Comparison of ENCODE assay signal across 8 mouse cellular contexts in genomic region chr19:45058113-45058839, GRCm38 (mm10). TPM values are rescaled to one million over a fixed set of nuclear protein-coding genes. Genes with fewer than 3 reads are reported as not detected.
A peak's percentile ranks its signal among the peaks of the same experiment; 100 is the strongest.
DNase-seq lines count a peak whose midpoint lies in the region; ATAC-seq lines count a peak whose summit lies in the region.

No protein-coding gene starts in this region.

- H3K4me3 ChIP-seq in brown adipose tissue, adult 24 weeks (ENCODE audit: insufficient read depth, low read depth, low read length) = peak overlapping the region; percentile 77
- peak overlapping the region; percentile 62 to 86 for H3K4me3 ChIP-seq in heart, embryonic 14.5 days (ENCODE audit: control insufficient read depth in 1 of 2, insufficient read depth in 1 of 2, low read depth in 1 of 2, low read length in 2 of 2)
- peak overlapping the region; percentile 74 for H3K4me3 ChIP-seq in liver, embryonic 13.5 days (replicated peaks)
- H3K4me3 ChIP-seq in stomach, embryonic 16.5 days (replicated peaks; ENCODE audit: low read length) = peak overlapping the region; percentile 76

- peaks cover 3% of the 10 kb centered on the region; the same call in 1 of the 2 replicates for H3K4me1 ChIP-seq in brown adipose tissue, adult 24 weeks (ENCODE audit: control insufficient read depth, insufficient read depth, insufficient read length, low read length)
- peaks cover 10 to 18% of the 10 kb centered on the region in 2 experiments for H3K4me1 ChIP-seq in heart, embryonic 14.5 days (ENCODE audit: control insufficient read depth in 2 of 2, insufficient read depth in 2 of 2, low read length in 2 of 2)
- peaks cover 51% of the 10 kb centered on the region for H3K4me1 ChIP-seq in liver, embryonic 13.5 days (replicated peaks)
- peaks cover 17% of the 10 kb centered on the region for H3K4me1 ChIP-seq in stomach, embryonic 16.5 days (ENCODE audit: control insufficient read depth, insufficient read depth, low read length)

- peak overlapping the region; percentile 88 for H3K9ac ChIP-seq in heart, embryonic 14.5 days (ENCODE audit: low read length)
- peak overlapping the region; percentile 87 for H3K9ac ChIP-seq in liver, embryonic 13.5 days
- peak overlapping the region; percentile 90 for H3K9ac ChIP-seq in stomach, embryonic 16.5 days (ENCODE audit: low read length)

- H3K27ac ChIP-seq in brown adipose tissue, adult 24 weeks (replicated peaks; ENCODE audit: low read depth, low read length) = peak overlapping the region; percentile 92
- peak overlapping the region; percentile 96 to 99 for H3K27ac ChIP-seq in heart, embryonic 14.5 days (replicated peaks in 1 of 2; ENCODE audit: control insufficient read depth in 1 of 2, insufficient read depth in 1 of 2, low read depth in 2 of 2, low read length in 2 of 2)
- peak overlapping the region; percentile 95 for H3K27ac ChIP-seq in liver, embryonic 13.5 days
- H3K27ac ChIP-seq in stomach, embryonic 16.5 days (ENCODE audit: low read length) = peak overlapping the region; percentile 99

- no peaks in the 10 kb centered on the region for H3K27me3 ChIP-seq in heart, embryonic 14.5 days (ENCODE audit: control insufficient read depth, insufficient read depth, low read length)
- no peaks in the 10 kb centered on the region for H3K27me3 ChIP-seq in liver, embryonic 13.5 days
- H3K27me3 ChIP-seq in stomach, embryonic 16.5 days (ENCODE audit: control insufficient read depth, insufficient read depth, low read length) = no peaks in the 10 kb centered on the region

- under 1% methylated on average over 34 of the region's 34 CpGs for WGBS in heart, embryonic 14.5 days
- WGBS in liver, embryonic 13.5 days (ENCODE audit: insufficient replicate concordance) = under 1% methylated on average over 34 of the region's 34 CpGs
- under 1% methylated on average over 34 of the region's 34 CpGs for WGBS in stomach, embryonic 16.5 days

- ATAC-seq in heart, embryonic 14.5 days (ENCODE audit: insufficient number of reproducible peaks, insufficient read depth, low FRiP score, low read depth) = peak; percentile 88
- ATAC-seq in liver, embryonic 13.5 days (ENCODE audit: low read depth) = peak; percentile 84
- peak; percentile 93 for ATAC-seq in stomach, embryonic 16.5 days (ENCODE audit: insufficient read depth, low FRiP score)

- peak; percentile 96 for DNase-seq in CD4-positive, CD25-positive, alpha-beta regulatory T cell, adult 2 months (ENCODE audit: low read depth, low spot score)
- peak; percentile 95 for DNase-seq in fibroblast of lung, adult 2 months (ENCODE audit: low read depth)
- peak; percentile 96 for DNase-seq in kidney, postnatal 14 days
- DNase-seq in liver, embryonic 13.5 days = peak; percentile 78
- peak; percentile 97 for DNase-seq in neural tube, embryonic 10.5 days (ENCODE audit: extremely low spot score, low spot score)

- no peaks in the 10 kb centered on the region for H3K9me3 ChIP-seq in heart, embryonic 14.5 days (ENCODE audit: control insufficient read depth, low read length)
- H3K9me3 ChIP-seq in liver, embryonic 13.5 days (replicated peaks) = no peaks in the 10 kb centered on the region
- no peaks in the 10 kb centered on the region for H3K9me3 ChIP-seq in stomach, embryonic 16.5 days (replicated peaks; ENCODE audit: control insufficient read depth, low read length)

- H3K36me3 ChIP-seq in heart, embryonic 14.5 days (ENCODE audit: control insufficient read depth, insufficient read depth, low read length) = peaks cover 21% of the 10 kb centered on the region; the same call in 1 of the 2 replicates
- H3K36me3 ChIP-seq in liver, embryonic 13.5 days = no peaks in the 10 kb centered on the region
- no peaks in the 10 kb centered on the region for H3K36me3 ChIP-seq in stomach, embryonic 16.5 days (ENCODE audit: control insufficient read depth, insufficient read depth, low read length)

- H3K4me2 ChIP-seq in heart, embryonic 14.5 days (ENCODE audit: low read length) = peak overlapping the region; percentile 83
- peak overlapping the region; percentile 92 for H3K4me2 ChIP-seq in liver, embryonic 13.5 days
- H3K4me2 ChIP-seq in stomach, embryonic 16.5 days (ENCODE audit: low read depth, low read length) = peak overlapping the region; percentile 91

RNA-seq across cellular contexts. Expression of gene Sfxn3, which starts 11.0 kb away (rescaled TPM):
- 2.0 and 5.0 TPM in 2 replicates for polyA plus RNA-seq in brown adipose tissue, adult 24 weeks (2012; ENCODE audit: insufficient read depth, insufficient read length, missing spikeins)
- 17.6 and 18.2 TPM in 2 replicates for polyA plus RNA-seq in heart, embryonic 14.5 days (2014; fragmentation: Nextera tagmentation; extraction: Ambion mirVana)
- polyA plus RNA-seq in liver, embryonic 13.5 days (2015; fragmentation: Nextera tagmentation; extraction: Ambion mirVana) = 2.4 and 2.9 TPM in 2 replicates
- 28.3 and 29.8 TPM in 2 replicates for polyA plus RNA-seq in stomach, embryonic 16.5 days (2015; fragmentation: Nextera tagmentation; extraction: Ambion mirVana)

RNA-seq across cellular contexts. Expression of gene Pdzd7, which starts 12.8 kb away (rescaled TPM):
- not detected in 2 replicates for polyA plus RNA-seq in brown adipose tissue, adult 24 weeks (2012; ENCODE audit: insufficient read depth, insufficient read length, missing spikeins)
- polyA plus RNA-seq in heart, embryonic 14.5 days (2014; fragmentation: Nextera tagmentation; extraction: Ambion mirVana) = 0.11 and 0.19 TPM in 2 replicates
- polyA plus RNA-seq in liver, embryonic 13.5 days (2015; fragmentation: Nextera tagmentation; extraction: Ambion mirVana) = not detected in 2 replicates
- polyA plus RNA-seq in stomach, embryonic 16.5 days (2015; fragmentation: Nextera tagmentation; extraction: Ambion mirVana) = 0.21 and 0.48 TPM in 2 replicates

RNA-seq across cellular contexts. Expression of gene Kazald1, which starts 16.8 kb away (rescaled TPM):
- 5.4 and 8.8 TPM in 2 replicates for polyA plus RNA-seq in brown adipose tissue, adult 24 weeks (2012; ENCODE audit: insufficient read depth, insufficient read length, missing spikeins)
- polyA plus RNA-seq in heart, embryonic 14.5 days (2014; fragmentation: Nextera tagmentation; extraction: Ambion mirVana) = 8.0 and 11.5 TPM in 2 replicates
- 0.25 and 0.29 TPM in 2 replicates for polyA plus RNA-seq in liver, embryonic 13.5 days (2015; fragmentation: Nextera tagmentation; extraction: Ambion mirVana)
- 22.9 and 41.4 TPM in 2 replicates for polyA plus RNA-seq in stomach, embryonic 16.5 days (2015; fragmentation: Nextera tagmentation; extraction: Ambion mirVana)

RNA-seq across cellular contexts. Expression of gene Lzts2, which starts 44.1 kb away (rescaled TPM):
- 32.4 and 34.7 TPM in 2 replicates for polyA plus RNA-seq in brown adipose tissue, adult 24 weeks (2012; ENCODE audit: insufficient read depth, insufficient read length, missing spikeins)
- 39.5 and 42.2 TPM in 2 replicates for polyA plus RNA-seq in heart, embryonic 14.5 days (2014; fragmentation: Nextera tagmentation; extraction: Ambion mirVana)
- 6.9 and 8.3 TPM in 2 replicates for polyA plus RNA-seq in liver, embryonic 13.5 days (2015; fragmentation: Nextera tagmentation; extraction: Ambion mirVana)
- polyA plus RNA-seq in stomach, embryonic 16.5 days (2015; fragmentation: Nextera tagmentation; extraction: Ambion mirVana) = 27.7 and 36.0 TPM in 2 replicates

RNA-seq across cellular contexts. Expression of gene Mrpl43, which starts 52.0 kb away (rescaled TPM):
- 53.4 and 58.6 TPM in 2 replicates for polyA plus RNA-seq in brown adipose tissue, adult 24 weeks (2012; ENCODE audit: insufficient read depth, insufficient read length, missing spikeins)
- polyA plus RNA-seq in heart, embryonic 14.5 days (2014; fragmentation: Nextera tagmentation; extraction: Ambion mirVana) = 62.0 and 65.5 TPM in 2 replicates
- 40.2 and 42.4 TPM in 2 replicates for polyA plus RNA-seq in liver, embryonic 13.5 days (2015; fragmentation: Nextera tagmentation; extraction: Ambion mirVana)
- 62.2 and 64.9 TPM in 2 replicates for polyA plus RNA-seq in stomach, embryonic 16.5 days (2015; fragmentation: Nextera tagmentation; extraction: Ambion mirVana)

Comparison
In these comparisons a context has a peak if more than half of its experiments do, and no peak if none do; other contexts are left out.
1. Peak in every context shown above with its lines: DNase-seq, ATAC-seq, H3K4me3 ChIP-seq and H3K27ac ChIP-seq.